Mouse (Mus musculus): ENCODE data around the gene Prkd1. TPM values are rescaled to one million over a fixed set of nuclear protein-coding genes. Genes with fewer than 3 reads are reported as not detected.
A peak's percentile ranks its signal among the peaks of the same experiment; 100 is the strongest.

Gene Prkd1
- polyA plus RNA-seq, 1 experiment from 2014 or later: 7.2 TPM

GRCm38 (mm10) chr12:50597467-50597866 is 51.4 kb downstream of the Prkd1 start:
- Histone ChIP-seq H3K36me3 (ENCODE audit: control insufficient read depth, insufficient read depth, low read length) (no peaks in the 10 kb centered on the region), H3K9ac (ENCODE audit: low read length) (no peak overlapping the region), H3K27me3 (ENCODE audit: control insufficient read depth, insufficient read depth, low read length) (no peaks in the 10 kb centered on the region), H3K4me2 (ENCODE audit: low read length) (no peak overlapping the region), H3K4me1 (ENCODE audit: control insufficient read depth in 2 of 2, insufficient read depth in 2 of 2, low read length in 2 of 2) (peaks cover 8 to 28% of the 10 kb centered on the region in 2 experiments; a peak in 3 of 4 replicates), H3K9me3 (ENCODE audit: control insufficient read depth, low read length) (no peaks in the 10 kb centered on the region), H3K4me3 (ENCODE audit: control insufficient read depth in 1 of 2, insufficient read depth in 1 of 2, low read depth in 1 of 2, low read length in 2 of 2) (no peak overlapping the region), H3K27ac (replicated peaks in 1 of 2; ENCODE audit: control insufficient read depth in 1 of 2, insufficient read depth in 1 of 2, low read depth in 2 of 2, low read length in 2 of 2) (no peak overlapping the region)
- no peak for ATAC-seq (ENCODE audit: insufficient number of reproducible peaks, insufficient read depth, low FRiP score, low read depth)
- 86% methylated on average over 4 of the region's 4 CpGs for WGBS

- Histone ChIP-seq H3K27ac (replicated peaks in 1 of 2; ENCODE audit: control insufficient read depth in 1 of 2, insufficient read depth in 1 of 2, low read depth in 2 of 2, low read length in 2 of 2) (no peak overlapping the region), H3K36me3 (ENCODE audit: control insufficient read depth, insufficient read depth, low read length) (no peaks in the 10 kb centered on the region), H3K9me3 (ENCODE audit: control insufficient read depth, low read length) (no peaks in the 10 kb centered on the region), H3K9ac (ENCODE audit: low read length) (no peak overlapping the region), H3K4me3 (ENCODE audit: control insufficient read depth in 1 of 2, insufficient read depth in 1 of 2, low read depth in 1 of 2, low read length in 2 of 2) (no peak overlapping the region), H3K4me1 (ENCODE audit: control insufficient read depth in 2 of 2, insufficient read depth in 2 of 2, low read length in 2 of 2) (peaks cover 8 to 28% of the 10 kb centered on the region in 2 experiments; a peak in 3 of 4 replicates), H3K27me3 (ENCODE audit: control insufficient read depth, insufficient read depth, low read length) (no peaks in the 10 kb centered on the region), H3K4me2 (ENCODE audit: low read length) (no peak overlapping the region)
- 74% methylated on average over 5 of the region's 5 CpGs for WGBS
- no peak for ATAC-seq (ENCODE audit: insufficient number of reproducible peaks, insufficient read depth, low FRiP score, low read depth)
These were observed 53.1 kb downstream of the Prkd1 start for GRCm38 (mm10) chr12:50595777-50596176.

GRCm38 (mm10) chr12:50594506-50594905 is 54.4 kb downstream of the Prkd1 start:
- H3K27ac ChIP-seq (replicated peaks in 1 of 2; ENCODE audit: control insufficient read depth in 1 of 2, insufficient read depth in 1 of 2, low read depth in 2 of 2, low read length in 2 of 2): 0 out of 4 replicates have a peak overlapping the region, but pooled peaks of 1 of the 2 experiments have one; percentile 17
- ATAC-seq (ENCODE audit: insufficient number of reproducible peaks, insufficient read depth, low FRiP score, low read depth): no peak
- no peaks in the 10 kb centered on the region for H3K27me3 ChIP-seq (ENCODE audit: control insufficient read depth, insufficient read depth, low read length)
- peaks cover 8 to 28% of the 10 kb centered on the region in 2 experiments; a peak in 3 of 4 replicates for H3K4me1 ChIP-seq (ENCODE audit: control insufficient read depth in 2 of 2, insufficient read depth in 2 of 2, low read length in 2 of 2)
- no peak overlapping the region for H3K9ac ChIP-seq (ENCODE audit: low read length)
- peak overlapping the region; percentile 16; the same call in 1 of the 2 replicates for H3K4me2 ChIP-seq (ENCODE audit: low read length)
- WGBS: 27% methylated on average over 6 of the region's 6 CpGs
- no peak overlapping the region for H3K4me3 ChIP-seq (ENCODE audit: control insufficient read depth in 1 of 2, insufficient read depth in 1 of 2, low read depth in 1 of 2, low read length in 2 of 2)
- H3K36me3 ChIP-seq (ENCODE audit: control insufficient read depth, insufficient read depth, low read length): no peaks in the 10 kb centered on the region
- no peaks in the 10 kb centered on the region for H3K9me3 ChIP-seq (ENCODE audit: control insufficient read depth, low read length)

GRCm38 (mm10) chr12:50593481-50593880 is 55.4 kb downstream of the Prkd1 start:
- Histone ChIP-seq H3K27ac (replicated peaks in 1 of 2; ENCODE audit: control insufficient read depth in 1 of 2, insufficient read depth in 1 of 2, low read depth in 2 of 2, low read length in 2 of 2) (no peak overlapping the region), H3K9me3 (ENCODE audit: control insufficient read depth, low read length) (no peaks in the 10 kb centered on the region), H3K36me3 (ENCODE audit: control insufficient read depth, insufficient read depth, low read length) (no peaks in the 10 kb centered on the region), H3K27me3 (ENCODE audit: control insufficient read depth, insufficient read depth, low read length) (no peaks in the 10 kb centered on the region), H3K4me1 (ENCODE audit: control insufficient read depth in 2 of 2, insufficient read depth in 2 of 2, low read length in 2 of 2) (peaks cover 6 to 23% of the 10 kb centered on the region in 2 experiments; a peak in 3 of 4 replicates), H3K9ac (ENCODE audit: low read length) (no peak overlapping the region), H3K4me2 (ENCODE audit: low read length) (no peak overlapping the region), H3K4me3 (ENCODE audit: control insufficient read depth in 1 of 2, insufficient read depth in 1 of 2, low read depth in 1 of 2, low read length in 2 of 2) (no peak overlapping the region)
- ATAC-seq (ENCODE audit: insufficient number of reproducible peaks, insufficient read depth, low FRiP score, low read depth): no peak
- WGBS: 56% methylated on average over 2 of the region's 2 CpGs

- H3K9me3 ChIP-seq (ENCODE audit: control insufficient read depth, low read length): no peaks in the 10 kb centered on the region
- H3K4me3 ChIP-seq (ENCODE audit: control insufficient read depth in 1 of 2, insufficient read depth in 1 of 2, low read depth in 1 of 2, low read length in 2 of 2): no peak overlapping the region
- no peak overlapping the region for H3K27ac ChIP-seq (replicated peaks in 1 of 2; ENCODE audit: control insufficient read depth in 1 of 2, insufficient read depth in 1 of 2, low read depth in 2 of 2, low read length in 2 of 2)
- H3K36me3 ChIP-seq (ENCODE audit: control insufficient read depth, insufficient read depth, low read length): no peaks in the 10 kb centered on the region
- H3K4me1 ChIP-seq (ENCODE audit: control insufficient read depth in 2 of 2, insufficient read depth in 2 of 2, low read length in 2 of 2): peaks cover 0 to 4% of the 10 kb centered on the region in 2 experiments; a peak in 1 of 4 replicates
- 54% methylated on average over 6 of the region's 6 CpGs for WGBS
- no peak for ATAC-seq (ENCODE audit: insufficient number of reproducible peaks, insufficient read depth, low FRiP score, low read depth)
- H3K4me2 ChIP-seq (ENCODE audit: low read length): no peak overlapping the region
- no peak overlapping the region for H3K9ac ChIP-seq (ENCODE audit: low read length)
- no peaks in the 10 kb centered on the region for H3K27me3 ChIP-seq (ENCODE audit: control insufficient read depth, insufficient read depth, low read length)
These were observed 60.6 kb downstream of the Prkd1 start for GRCm38 (mm10) chr12:50588137-50588761.

- Histone ChIP-seq H3K4me1 (ENCODE audit: control insufficient read depth in 2 of 2, insufficient read depth in 2 of 2, low read length in 2 of 2) (no peaks in the 10 kb centered on the region), H3K36me3 (ENCODE audit: control insufficient read depth, insufficient read depth, low read length) (no peaks in the 10 kb centered on the region), H3K9ac (ENCODE audit: low read length) (no peak overlapping the region), H3K4me2 (ENCODE audit: low read length) (no peak overlapping the region), H3K4me3 (ENCODE audit: control insufficient read depth in 1 of 2, insufficient read depth in 1 of 2, low read depth in 1 of 2, low read length in 2 of 2) (no peak overlapping the region), H3K27me3 (ENCODE audit: control insufficient read depth, insufficient read depth, low read length) (no peaks in the 10 kb centered on the region), H3K27ac (replicated peaks in 1 of 2; ENCODE audit: control insufficient read depth in 1 of 2, insufficient read depth in 1 of 2, low read depth in 2 of 2, low read length in 2 of 2) (no peak overlapping the region), H3K9me3 (ENCODE audit: control insufficient read depth, low read length) (peaks cover 3% of the 10 kb centered on the region; the same call in 1 of the 2 replicates)
- ATAC-seq (ENCODE audit: insufficient number of reproducible peaks, insufficient read depth, low FRiP score, low read depth): no peak
- WGBS: 58% methylated on average over 1 of the region's 1 CpGs
These were observed 83.7 kb downstream of the Prkd1 start for GRCm38 (mm10) chr12:50565198-50565597.

GRCm38 (mm10) chr12:50560536-50560935 is 88.4 kb downstream of the Prkd1 start:
- no peak overlapping the region for H3K4me3 ChIP-seq (ENCODE audit: control insufficient read depth in 1 of 2, insufficient read depth in 1 of 2, low read depth in 1 of 2, low read length in 2 of 2)
- H3K27me3 ChIP-seq (ENCODE audit: control insufficient read depth, insufficient read depth, low read length): no peaks in the 10 kb centered on the region
- H3K27ac ChIP-seq (replicated peaks in 1 of 2; ENCODE audit: control insufficient read depth in 1 of 2, insufficient read depth in 1 of 2, low read depth in 2 of 2, low read length in 2 of 2): no peak overlapping the region
- H3K9ac ChIP-seq (ENCODE audit: low read length): no peak overlapping the region
- no peak overlapping the region for H3K4me2 ChIP-seq (ENCODE audit: low read length)
- H3K36me3 ChIP-seq (ENCODE audit: control insufficient read depth, insufficient read depth, low read length): no peaks in the 10 kb centered on the region
- H3K9me3 ChIP-seq (ENCODE audit: control insufficient read depth, low read length): peaks cover 3% of the 10 kb centered on the region; the same call in 1 of the 2 replicates
- WGBS: 70% methylated on average over 1 of the region's 1 CpGs
- ATAC-seq (ENCODE audit: insufficient number of reproducible peaks, insufficient read depth, low FRiP score, low read depth): no peak
- H3K4me1 ChIP-seq (ENCODE audit: control insufficient read depth in 2 of 2, insufficient read depth in 2 of 2, low read length in 2 of 2): no peaks in the 10 kb centered on the region

GRCm38 (mm10) chr12:50558231-50558630 is 90.7 kb downstream of the Prkd1 start:
- peaks cover 3% of the 10 kb centered on the region; the same call in 1 of the 2 replicates for H3K9me3 ChIP-seq (ENCODE audit: control insufficient read depth, low read length)
- no peak overlapping the region for H3K27ac ChIP-seq (replicated peaks in 1 of 2; ENCODE audit: control insufficient read depth in 1 of 2, insufficient read depth in 1 of 2, low read depth in 2 of 2, low read length in 2 of 2)
- H3K4me3 ChIP-seq (ENCODE audit: control insufficient read depth in 1 of 2, insufficient read depth in 1 of 2, low read depth in 1 of 2, low read length in 2 of 2): no peak overlapping the region
- no peaks in the 10 kb centered on the region for H3K27me3 ChIP-seq (ENCODE audit: control insufficient read depth, insufficient read depth, low read length)
- H3K4me2 ChIP-seq (ENCODE audit: low read length): no peak overlapping the region
- no peak for ATAC-seq (ENCODE audit: insufficient number of reproducible peaks, insufficient read depth, low FRiP score, low read depth)
- WGBS: 35% methylated on average over 4 of the region's 4 CpGs
- H3K9ac ChIP-seq (ENCODE audit: low read length): no peak overlapping the region
- H3K4me1 ChIP-seq (ENCODE audit: control insufficient read depth in 2 of 2, insufficient read depth in 2 of 2, low read length in 2 of 2): no peaks in the 10 kb centered on the region
- no peaks in the 10 kb centered on the region for H3K36me3 ChIP-seq (ENCODE audit: control insufficient read depth, insufficient read depth, low read length)
